Mouse (Mus musculus): ENCODE data around the gene Shmt2. TPM values are rescaled to one million over a fixed set of nuclear protein-coding genes. Genes with fewer than 3 reads are reported as not detected.

Shmt2 gene
- total RNA-seq, 2 experiments from 2014 or later, result 22.7 to 28.9 TPM

- Histone ChIP-seq H3K27ac (peak overlapping the region; percentile 5; the same call in 1 of the 2 replicates), H3K4me3 (peak overlapping the region; percentile 66)
- intact Hi-C loops (cut with DNase I), result no loop called here
- peak; percentile 70 for TF ChIP-seq CTCF (IDR thresholded peaks at IDR 0.05)
- DNase-seq, result peak; percentile 82
These were observed 14.0 kb downstream of the Shmt2 start for GRCm38 (mm10) chr10:127508239-127508638.

GRCm38 (mm10) chr10:127500894-127501893 is 21.1 kb downstream of the Shmt2 start, which contains the start of gene Stac3:
Gene Stac3, plus strand, starts transcription at chr10:127501686.
- Histone ChIP-seq H3K4me3 (peak within 1 kb of the TSS; percentile 77), H3K27ac (peak within 1 kb of the TSS; percentile 97)
- TF ChIP-seq CTCF (IDR thresholded peaks at IDR 0.05), result no peak
- intact Hi-C loops (cut with DNase I), result no loop called here
- DNase-seq, result peak; percentile 82

- intact Hi-C loops (cut with DNase I), result no loop called here
- TF ChIP-seq CTCF (IDR thresholded peaks at IDR 0.05), result no peak
- Histone ChIP-seq H3K4me3 (no peak overlapping the region), H3K27ac (peak overlapping the region; percentile 97)
- DNase-seq, result no peak
These were observed 22.2 kb downstream of the Shmt2 start for GRCm38 (mm10) chr10:127500042-127500441.

- H3K4me3 ChIP-seq, result no peak overlapping the region
- TF ChIP-seq CTCF (IDR thresholded peaks at IDR 0.05), result no peak
- DNase-seq, result no peak
- peak overlapping the region; percentile 97 for H3K27ac ChIP-seq
- intact Hi-C loops (cut with DNase I), result no loop called here
These were observed 22.7 kb downstream of the Shmt2 start for GRCm38 (mm10) chr10:127499516-127499915.

DNA sequence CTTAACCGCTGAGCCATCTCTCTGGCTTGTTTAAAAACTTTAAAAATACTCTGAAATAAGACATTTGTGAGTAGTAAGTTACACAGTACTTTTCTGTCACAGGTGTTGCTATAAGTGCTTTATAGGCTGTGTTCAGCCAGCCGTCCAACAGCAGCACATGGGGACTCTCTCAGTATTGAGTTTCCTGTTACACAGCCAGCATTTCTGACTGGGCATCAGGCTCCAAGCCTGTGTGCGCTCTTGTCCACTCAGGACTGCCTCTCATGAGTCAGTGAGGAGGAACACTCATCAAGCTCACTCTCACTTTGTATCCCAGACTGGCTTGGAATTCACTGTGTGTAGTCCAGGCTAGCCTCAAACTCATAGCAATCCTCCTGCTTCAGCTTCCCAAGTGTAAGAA is 26.1 kb downstream of the Shmt2 start:
- no peak overlapping the region for H3K4me3 ChIP-seq
- TF ChIP-seq CTCF (IDR thresholded peaks at IDR 0.05), result no peak
- peak; percentile 65 for DNase-seq
- intact Hi-C loops (cut with DNase I), result no loop called here
- peak overlapping the region; percentile 74 for H3K27ac ChIP-seq

DNA sequence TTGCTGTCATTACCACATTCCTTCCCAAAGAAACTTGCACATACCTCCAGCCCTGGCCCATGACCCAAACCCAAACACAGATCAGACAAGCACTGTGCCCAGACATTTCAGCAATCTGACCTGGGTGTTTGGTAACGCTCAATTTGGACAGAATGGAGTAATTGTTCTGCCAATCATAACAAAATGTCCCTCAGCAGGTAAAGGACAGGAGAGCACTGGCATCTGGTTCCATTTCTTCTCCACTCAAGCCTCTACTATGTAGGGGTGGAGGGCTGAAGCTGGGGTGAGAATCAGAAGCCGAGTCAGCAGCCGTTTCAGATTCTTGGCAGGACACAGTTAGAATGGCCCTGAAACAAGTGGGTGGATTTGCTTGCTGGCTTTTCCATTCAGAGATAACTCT is 30.1 kb downstream of the Shmt2 start:
- TF ChIP-seq CTCF (IDR thresholded peaks at IDR 0.05), result no peak
- intact Hi-C loops (cut with DNase I), result no loop called here
- peak overlapping the region; percentile 27 for H3K4me3 ChIP-seq
- peak overlapping the region; percentile 87 for H3K27ac ChIP-seq
- no peak for DNase-seq

DNA sequence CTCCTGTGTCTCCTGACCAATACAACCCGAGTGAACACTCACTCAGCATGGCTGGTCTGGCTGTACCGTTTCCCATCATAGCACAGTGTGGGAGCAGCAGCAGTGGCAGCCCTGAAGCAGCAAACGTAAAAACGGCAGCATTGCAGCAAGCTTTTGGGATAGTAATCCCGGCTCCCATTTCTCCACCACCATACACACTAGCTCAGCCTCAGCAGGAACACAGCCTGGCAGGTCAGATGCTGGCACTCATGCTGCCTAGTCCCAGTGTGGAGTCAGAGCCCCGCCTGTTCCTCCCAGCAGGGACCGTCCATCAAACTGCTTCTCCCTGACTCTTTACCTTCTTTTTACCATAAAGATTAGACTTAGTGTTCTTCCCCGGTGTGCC is 31.1 kb downstream of the Shmt2 start:
- intact Hi-C loops (cut with DNase I), result no loop called here
- H3K4me3 ChIP-seq, result peak overlapping the region; percentile 27
- no peak for TF ChIP-seq CTCF (IDR thresholded peaks at IDR 0.05)
- H3K27ac ChIP-seq, result peak overlapping the region; percentile 87
- DNase-seq, result no peak

GRCm38 (mm10) chr10:127490160-127491127 is 31.8 kb downstream of the Shmt2 start:
- Histone ChIP-seq H3K4me3 (peak overlapping the region; percentile 27), H3K27ac (peak overlapping the region; percentile 87)
- no peak for DNase-seq
- intact Hi-C loops (cut with DNase I), result no loop called here
- TF ChIP-seq CTCF (IDR thresholded peaks at IDR 0.05), result no peak

- H3K4me3 ChIP-seq, result no peak overlapping the region
- H3K27ac ChIP-seq, result peak overlapping the region; percentile 87
- intact Hi-C loops (cut with DNase I), result no loop called here
- no peak for DNase-seq
- TF ChIP-seq CTCF (IDR thresholded peaks at IDR 0.05), result no peak
These were observed 33.4 kb downstream of the Shmt2 start for GRCm38 (mm10) chr10:127488856-127489255.

DNA sequence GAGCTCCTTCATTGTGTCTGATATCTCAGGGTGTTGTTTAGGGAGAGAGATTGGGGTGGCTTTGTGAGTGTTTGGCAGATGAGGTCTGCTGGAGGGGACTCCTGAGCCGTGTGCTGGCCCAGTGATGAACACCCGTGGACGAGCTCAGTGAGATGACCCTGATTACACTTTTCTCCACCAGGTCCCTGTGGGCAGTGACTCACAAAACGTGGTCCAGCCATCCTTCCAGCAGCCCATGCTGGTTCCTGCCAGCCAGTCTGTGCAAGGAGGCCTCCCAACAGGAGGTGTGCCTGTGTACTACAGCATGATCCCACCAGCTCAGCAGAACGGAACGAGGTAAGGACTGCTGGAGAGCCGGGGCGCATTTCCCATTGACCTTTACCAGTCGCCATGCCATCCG is 37.0 kb downstream of the Shmt2 start:
- Histone ChIP-seq H3K27ac (no peak overlapping the region), H3K4me3 (no peak overlapping the region)
- TF ChIP-seq CTCF (IDR thresholded peaks at IDR 0.05), result no peak
- intact Hi-C loops (cut with DNase I), result no loop called here
- no peak for DNase-seq

GRCm38 (mm10) chr10:127480833-127481813 is 41.1 kb downstream of the Shmt2 start:
- Histone ChIP-seq H3K4me3 (no peak overlapping the region), H3K27ac (peak overlapping the region; percentile 64)
- intact Hi-C loops (cut with DNase I), result no loop called here
- peak; percentile 12; the same call in 1 of the 2 replicates for TF ChIP-seq CTCF (IDR thresholded peaks at IDR 0.05)
- peak; percentile 61 for DNase-seq

All from gastrocnemius, adult 2 months (tissue).